Mouse (Mus musculus) gastrocnemius, postnatal 36 days (tissue): ENCODE data around the gene D5Ertd579e. TPM values are rescaled to one million over a fixed set of nuclear protein-coding genes. Genes with fewer than 3 reads are reported as not detected.
"Not testable (repeated sequence)": the region's sequence is repeated elsewhere in the genome, so short reads cannot be mapped to it uniquely, and the experiment has no call there.

Source experiments
- DNase-seq, 2 experiments: peaks; one replicate each; pipeline ENCODE4 v3.0.0; 2022
- intact Hi-C: fragments of 180-260 bp; cut with DNase I; formaldehyde crosslinking; loops from one replicate; pipeline ENCODE4 v1.15.1; 2025
- total RNA-seq, 2 experiments: library from RNA; stranded (reverse); gene quantifications; 2 replicates each; pipeline ENCODE4 v1.2.3; 2021

Gene D5Ertd579e
- total RNA-seq, 2 experiments from 2014 or later = 70.4 to 74.0 TPM

DNA sequence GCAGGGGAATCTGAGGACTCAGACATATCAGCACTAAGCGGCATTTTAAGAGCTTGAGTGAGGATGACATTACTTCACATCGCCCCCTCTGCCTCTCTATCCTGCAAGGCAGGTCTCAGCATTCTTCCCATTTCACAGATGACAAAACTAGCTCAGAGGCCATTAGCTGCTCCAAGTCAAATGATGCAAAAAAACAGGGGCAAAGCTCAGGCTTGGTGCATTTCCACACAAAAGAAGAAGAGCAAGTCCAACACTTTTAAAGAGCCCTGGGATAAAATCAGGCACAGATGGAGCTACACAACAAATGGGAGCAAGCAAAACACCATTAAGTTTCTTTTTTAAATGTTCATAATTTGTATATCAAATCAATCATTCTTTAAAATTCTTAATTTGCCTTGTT is 2.2 kb downstream of the D5Ertd579e start:
- DNase-seq = no peak
- intact Hi-C loops = loop anchor here (2.0 to 5.0 kb wide), 2 partner anchors 47 to 91 kb away; no protein-coding TSS in a partner anchor

DNA sequence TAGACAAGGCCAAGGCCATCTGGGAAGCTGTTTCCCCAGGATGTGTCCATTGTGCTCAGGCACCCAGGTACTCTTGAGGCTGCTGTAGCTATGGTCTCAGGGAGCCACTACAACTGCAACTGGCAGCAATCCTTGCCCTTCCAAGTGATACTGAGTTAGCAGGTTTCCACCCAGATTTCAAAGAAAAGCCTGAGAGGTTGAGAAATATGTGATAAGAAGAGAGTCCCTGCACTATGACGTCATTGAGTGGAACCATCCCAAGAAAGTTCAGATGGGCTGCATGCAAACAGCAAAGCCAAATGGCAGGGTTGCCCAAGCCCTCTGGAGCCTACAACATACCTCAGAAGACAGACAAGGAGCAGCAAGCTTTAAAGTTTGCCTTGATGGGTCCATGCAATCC is 4.4 kb downstream of the D5Ertd579e start:
- intact Hi-C loops = loop anchor here (2.0 to 5.0 kb wide), 2 partner anchors 21 to 89 kb away; no protein-coding TSS in a partner anchor
- DNase-seq = no peak

DNA sequence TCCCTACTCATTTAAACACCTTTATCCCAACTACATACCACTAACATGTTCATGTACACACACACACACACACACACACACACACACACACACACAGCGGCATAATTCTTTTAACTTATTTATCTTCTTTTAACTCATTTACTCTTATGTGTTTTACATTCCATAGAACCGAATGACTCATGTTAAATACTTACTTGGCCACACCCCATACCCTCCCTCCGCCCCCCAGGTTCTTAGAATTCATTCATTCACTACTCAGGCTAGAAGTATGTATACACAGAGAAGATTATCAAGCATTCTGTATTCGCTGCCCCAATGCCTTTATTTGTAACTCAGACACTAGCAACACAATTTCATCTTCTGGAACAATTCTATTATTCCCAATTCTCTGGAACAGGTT is 10.7 kb downstream of the D5Ertd579e start:
- DNase-seq = no peak
- intact Hi-C loops = no loop called here

DNA sequence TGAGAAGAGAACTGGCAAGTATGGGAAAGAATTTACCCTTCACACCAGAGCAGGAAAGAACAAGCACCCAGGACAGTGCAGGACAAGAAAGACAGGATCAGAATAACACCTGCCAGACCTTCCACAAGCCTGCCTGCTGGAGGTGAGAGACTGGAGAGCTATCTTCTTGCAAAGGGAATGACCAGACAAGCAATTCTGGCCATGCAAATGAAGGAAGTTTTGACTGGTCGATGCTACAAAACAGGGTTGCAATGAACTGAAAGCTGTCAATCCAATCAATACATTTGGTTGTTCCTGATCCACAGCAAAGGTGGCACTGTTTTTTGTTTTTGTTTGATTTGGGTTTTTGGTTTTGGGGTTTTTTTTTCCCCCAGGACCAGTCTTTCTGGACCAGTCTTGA is 12.2 kb downstream of the D5Ertd579e start:
- no peak for DNase-seq
- intact Hi-C loops = no loop called here

DNA sequence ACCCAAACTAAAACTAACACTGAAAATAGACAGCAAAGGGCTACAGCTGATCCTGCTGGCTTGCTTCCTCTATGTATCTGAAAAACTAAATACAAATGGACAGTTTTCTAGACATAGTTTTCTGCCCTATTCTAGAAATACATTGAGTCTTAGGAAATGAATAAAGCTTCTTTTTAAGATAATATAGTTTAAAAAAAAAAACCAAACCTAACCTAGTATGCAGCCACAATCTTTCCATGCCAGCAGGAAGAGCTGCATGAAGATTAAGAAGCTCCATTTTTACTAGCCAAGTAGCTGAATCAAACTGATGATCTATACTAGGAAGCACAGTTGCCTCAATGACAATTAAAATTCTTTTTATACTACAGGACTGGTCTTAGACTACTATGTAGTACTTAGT is 14.6 kb downstream of the D5Ertd579e start:
- DNase-seq = no peak
- intact Hi-C loops = no loop called here

DNA sequence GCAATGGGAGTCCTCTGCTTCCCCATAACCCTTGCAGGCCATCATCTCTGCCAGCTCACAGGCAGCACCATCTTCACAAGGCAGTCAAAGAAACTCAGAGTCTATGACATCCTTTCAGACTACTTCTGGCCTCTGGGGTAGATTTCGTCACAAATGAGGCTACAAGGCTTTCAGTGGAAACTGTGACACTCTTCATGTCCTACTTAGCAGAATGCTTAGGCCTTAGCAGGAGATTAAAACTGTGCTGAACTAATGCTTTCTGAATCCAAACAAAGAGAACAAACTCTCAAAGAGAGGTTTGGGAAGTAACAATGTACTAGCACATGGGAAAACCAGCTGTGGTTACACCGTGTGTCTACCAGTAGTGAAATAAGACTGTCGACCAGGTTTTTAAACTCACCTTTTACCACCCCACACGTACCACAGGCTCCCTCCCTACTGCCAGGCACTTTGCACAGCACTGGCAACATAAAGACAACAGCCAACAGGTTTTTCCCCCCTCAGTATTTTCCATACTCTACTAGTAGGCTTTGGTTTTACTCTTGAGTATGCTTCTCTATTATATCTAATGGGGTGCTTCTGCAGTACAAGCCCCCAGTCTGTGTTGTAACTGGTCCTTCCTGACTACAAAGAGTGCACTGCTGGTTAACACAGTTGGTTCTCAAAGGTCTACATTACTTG is 15.8 kb downstream of the D5Ertd579e start:
- intact Hi-C loops = no loop called here
- no peak for DNase-seq

DNA sequence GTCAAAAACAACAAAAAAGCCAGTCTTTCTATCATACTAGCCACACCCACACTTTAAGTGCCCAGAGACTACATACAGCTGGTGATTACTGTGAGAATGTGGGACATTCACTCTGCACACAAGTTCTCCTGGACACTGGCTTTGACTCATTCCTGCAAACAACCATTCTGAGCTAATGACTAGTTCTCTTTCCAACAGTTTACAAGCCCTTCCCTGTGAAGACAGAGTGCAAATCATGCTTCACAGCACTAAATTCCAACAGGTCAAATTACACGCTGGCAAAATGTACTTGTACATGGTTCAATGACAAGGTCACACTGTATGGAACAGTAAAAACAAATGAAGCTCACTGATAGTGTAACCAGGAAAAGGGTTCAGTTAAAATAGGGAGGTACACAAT is 17.0 kb downstream of the D5Ertd579e start:
- intact Hi-C loops = no loop called here
- DNase-seq = no peak

DNA sequence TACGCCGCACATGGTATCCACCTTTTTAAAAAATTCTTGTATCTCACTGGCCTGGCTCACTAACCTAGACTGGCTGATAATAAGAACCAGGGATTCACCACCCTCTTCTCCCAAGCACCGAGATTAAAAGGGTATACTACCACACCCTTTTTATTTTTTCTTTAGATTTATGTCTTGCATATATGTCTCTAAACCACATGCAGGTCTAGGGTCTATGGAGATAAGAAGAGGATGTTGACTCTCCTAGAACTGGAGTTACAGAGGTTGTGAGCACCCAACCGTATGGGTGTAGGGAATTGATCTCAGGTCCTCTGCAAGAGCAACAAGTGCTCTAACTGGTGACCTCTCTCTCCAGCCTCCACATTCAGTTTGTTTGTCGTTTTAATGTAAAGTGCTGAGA is 17.9 kb downstream of the D5Ertd579e start:
- no peak for DNase-seq
- intact Hi-C loops = no loop called here

DNA sequence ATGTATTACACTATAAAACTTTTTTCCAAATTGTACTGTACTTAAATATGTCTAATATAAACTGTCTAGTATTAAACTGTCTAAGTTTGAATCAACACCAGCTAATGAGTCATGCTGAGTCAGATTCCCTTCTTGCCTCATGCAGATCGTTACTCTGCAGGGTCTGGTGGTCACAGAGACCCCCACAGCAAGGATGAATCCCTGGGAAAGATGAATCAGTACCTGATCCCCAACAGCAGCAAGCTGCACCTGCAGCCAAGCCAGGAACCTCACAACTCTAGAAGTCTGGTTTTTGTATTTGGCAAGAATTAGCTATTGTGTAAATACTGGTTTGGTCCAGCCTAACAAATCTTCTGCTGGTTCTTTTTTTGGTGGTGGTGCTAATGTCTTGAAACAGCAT is 20.4 kb downstream of the D5Ertd579e start:
- intact Hi-C loops = no loop called here
- no peak for DNase-seq

DNA sequence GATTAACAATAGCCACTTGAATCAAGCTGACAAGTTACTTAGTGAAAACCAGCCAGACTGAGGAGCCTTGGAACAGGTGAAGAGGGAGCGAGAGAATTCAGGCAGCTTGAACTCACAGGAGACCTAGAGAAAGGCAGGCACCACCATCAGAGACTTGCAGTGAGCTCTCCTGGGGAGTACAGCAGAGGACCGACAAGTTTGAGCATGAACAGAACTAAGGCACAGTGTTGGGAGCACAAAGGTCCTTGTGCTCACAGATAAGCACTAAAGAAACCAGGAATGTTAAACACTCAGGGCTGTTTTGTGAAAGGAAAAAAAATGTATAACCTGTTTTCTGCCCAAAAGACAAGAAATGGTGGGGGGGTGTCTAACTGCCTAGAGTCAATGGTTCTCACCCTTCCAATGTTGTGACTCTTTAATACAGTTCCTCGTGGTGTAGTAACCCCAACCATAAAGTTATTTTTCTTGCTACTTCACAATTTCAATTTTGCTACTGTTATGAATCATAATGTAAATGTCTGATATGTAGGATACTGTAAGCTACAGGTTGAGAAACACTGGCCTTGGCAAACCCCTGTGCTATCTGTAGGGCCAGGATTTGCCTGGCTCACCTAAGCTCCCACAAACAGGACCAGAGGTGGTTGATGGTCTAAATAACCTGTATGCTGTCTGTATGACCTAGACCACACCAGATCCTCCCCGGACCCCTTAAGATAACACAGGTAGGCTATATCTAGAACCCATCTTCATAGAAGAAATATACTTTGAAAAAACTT is 21.0 kb downstream of the D5Ertd579e start:
- intact Hi-C loops = no loop called here

DNA sequence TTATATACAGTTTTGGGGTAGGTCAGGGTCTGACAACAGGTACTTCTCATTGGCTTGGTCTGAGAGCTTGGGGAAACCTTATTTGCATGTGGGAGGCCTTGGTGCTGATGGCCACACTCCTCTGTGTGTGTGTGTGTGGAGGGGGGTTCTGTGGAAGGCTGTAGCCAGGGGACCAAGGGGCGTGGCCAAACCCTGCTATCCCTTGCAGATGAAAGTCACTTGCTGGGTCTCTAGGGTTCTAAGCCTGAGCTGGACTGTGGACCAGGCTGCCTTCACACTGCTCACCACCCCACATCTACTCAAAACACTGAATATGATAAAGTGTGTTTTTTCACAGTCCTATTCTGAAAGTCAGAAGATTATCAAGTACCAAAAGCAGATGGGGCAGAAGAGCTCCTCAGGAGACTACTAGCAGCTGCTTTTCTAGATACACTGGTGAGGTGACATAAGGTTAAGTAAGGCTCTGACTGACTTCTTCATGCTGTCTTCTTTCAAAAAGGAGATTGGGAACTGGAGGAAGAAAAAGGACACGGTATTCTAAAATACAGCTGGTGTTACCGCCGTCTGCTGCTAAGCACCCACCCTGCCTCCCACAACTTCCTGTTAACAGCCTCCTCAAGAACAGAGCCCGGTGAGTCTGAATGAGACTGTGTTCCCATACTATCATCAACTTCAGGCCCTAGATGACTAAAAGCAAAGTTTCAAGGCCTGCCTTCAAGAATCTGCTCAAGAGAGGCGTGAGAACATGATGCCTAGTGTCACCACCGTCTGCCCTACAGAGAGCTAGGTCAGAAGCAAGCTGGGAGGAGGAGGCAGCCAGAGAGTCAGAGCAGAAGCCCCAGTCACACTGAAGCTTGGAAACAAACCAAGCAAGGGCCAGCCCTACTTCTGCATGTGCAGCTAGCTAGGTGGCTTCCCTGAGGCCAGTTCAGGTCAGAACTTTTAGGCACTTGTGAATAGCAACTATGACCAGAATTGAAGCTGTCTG is 26.5 kb downstream of the D5Ertd579e start:
- intact Hi-C loops = loop anchor here (2.0 kb wide), 1 partner anchor 21 kb away; no protein-coding TSS in a partner anchor
- DNase-seq = no peak

More for the DNA sequence above, 21.0 kb downstream of the D5Ertd579e start:
- no peak for DNase-seq

DNA sequence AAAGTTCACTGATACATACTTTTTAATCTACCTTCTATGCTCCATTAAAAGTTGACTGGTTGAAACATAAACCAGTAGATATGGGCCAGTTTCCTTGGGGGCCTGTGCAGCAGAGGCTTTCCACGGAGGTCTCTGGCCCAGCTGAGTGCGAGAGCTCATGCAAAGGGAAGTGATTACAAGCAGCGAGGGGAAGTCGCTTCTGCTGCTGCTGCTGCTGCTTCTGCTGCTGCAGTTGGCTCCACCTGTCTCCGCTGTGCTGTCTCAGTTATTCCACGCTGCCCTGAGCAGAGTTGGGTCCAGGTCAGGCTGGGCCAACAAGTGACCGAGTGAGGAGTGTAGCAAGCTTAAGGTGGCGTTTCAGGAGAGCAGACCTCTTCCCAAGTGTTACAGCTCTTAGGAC is 27.3 kb downstream of the D5Ertd579e start:
- DNase-seq = no peak
- intact Hi-C loops = no loop called here

DNA sequence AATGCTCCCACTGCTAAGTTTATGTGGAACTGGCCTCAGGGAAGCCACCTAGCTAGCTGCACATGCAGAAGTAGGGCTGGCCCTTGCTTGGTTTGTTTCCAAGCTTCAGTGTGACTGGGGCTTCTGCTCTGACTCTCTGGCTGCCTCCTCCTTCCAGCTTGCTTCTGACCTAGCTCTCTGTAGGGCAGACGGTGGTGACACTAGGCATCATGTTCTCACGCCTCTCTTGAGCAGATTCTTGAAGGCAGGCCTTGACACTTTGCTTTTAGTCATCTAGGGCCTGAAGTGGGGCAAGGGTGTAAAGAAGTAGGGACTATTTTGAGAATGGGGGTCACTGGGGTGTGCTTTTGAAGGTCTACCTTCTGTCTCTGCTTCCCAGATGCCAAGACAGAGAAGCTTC is 27.8 kb downstream of the D5Ertd579e start:
- DNase-seq, intact Hi-C loops: not testable (repeated sequence)

DNA sequence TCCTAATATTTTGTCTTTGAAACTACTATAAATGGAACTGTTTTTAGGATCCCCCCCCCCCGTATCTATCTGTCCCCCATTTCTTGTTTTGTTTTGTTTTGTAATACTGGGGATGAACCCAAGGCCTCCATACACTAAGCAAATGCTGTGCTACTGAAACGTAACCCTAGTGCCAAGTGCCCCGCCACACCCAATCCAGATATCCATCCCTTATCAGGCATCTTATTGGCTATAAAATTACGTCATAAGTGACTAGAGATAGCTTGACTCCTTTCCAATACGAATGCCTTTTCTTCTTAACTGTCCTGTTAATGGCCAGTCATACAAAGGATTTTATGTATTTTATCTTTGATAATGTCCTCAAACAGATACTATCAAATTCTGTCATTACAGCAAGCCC is 28.7 kb downstream of the D5Ertd579e start:
- intact Hi-C loops = no loop called here
- no peak for DNase-seq

DNA sequence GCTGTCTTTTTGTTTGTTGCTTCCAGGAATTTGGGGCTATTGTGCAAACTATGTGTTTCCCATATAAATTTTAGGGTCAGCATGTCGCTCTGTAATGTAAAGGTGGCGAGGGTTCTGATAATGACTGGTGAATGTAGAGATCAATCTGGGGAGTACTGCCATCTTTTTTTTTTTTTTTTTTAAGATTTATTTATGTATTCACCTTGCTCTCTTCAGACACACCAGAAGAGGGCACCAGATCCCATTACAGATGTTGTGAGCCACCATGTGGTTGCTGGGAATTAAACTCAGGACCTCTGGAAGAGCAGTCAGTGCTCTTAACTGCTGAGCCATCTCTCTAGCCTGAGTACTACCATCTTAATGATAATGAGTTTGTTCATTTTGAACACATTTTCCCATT is 29.1 kb downstream of the D5Ertd579e start:
- DNase-seq, intact Hi-C loops: not testable (repeated sequence)

DNA sequence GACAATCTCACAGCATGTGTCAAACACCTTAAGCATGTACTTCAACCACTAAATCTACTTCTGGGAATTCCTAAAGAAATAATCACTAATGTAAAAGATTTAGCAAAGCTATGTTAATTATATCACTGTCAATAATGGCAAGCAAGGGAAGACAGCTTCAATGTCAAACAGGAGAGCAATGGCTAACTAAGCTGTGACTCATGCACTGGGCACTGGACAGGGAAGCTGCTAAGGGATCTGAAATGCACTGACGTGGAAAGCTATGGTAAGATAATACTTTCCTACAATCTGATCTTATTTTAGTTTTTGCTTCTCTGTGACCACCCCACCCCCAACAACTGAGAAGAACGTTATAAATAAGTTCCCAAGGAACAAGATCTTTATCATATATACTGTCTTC is 32.5 kb downstream of the D5Ertd579e start:
- intact Hi-C loops = no loop called here
- DNase-seq = no peak

DNA sequence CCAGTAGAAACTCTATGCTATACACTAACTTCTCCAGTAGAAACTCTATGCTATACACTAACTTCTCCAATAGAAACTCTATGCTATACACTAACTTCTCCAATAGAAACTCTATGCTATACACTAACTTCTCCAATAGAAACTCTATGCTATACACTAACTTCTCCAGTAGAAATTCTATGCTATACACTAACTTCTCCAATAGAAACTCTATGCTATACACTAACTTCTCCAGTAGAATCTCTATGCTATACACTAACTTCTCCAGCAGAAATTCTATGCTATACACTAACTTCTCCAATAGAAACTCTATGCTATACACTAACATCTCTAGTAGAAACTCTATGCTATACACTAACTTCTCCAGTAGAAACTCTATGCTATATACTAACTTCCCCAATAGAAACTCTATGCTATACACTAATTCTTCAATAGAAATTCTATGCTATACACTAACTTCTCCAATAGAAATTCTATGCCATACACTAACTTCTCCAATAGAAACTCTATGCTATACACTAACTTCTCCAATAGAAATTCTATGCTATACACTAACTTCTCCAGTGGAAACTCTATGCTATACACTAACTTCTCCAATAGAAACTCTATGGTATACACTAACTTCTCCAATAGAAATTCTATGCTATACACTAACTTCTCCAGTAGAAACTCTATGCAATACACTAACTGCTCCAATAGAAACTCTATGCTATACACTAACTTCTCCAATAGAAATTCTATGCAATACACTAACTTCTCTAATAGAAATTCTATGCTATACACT is 34.7 kb downstream of the D5Ertd579e start:
- intact Hi-C loops, DNase-seq: not testable (repeated sequence)

DNA sequence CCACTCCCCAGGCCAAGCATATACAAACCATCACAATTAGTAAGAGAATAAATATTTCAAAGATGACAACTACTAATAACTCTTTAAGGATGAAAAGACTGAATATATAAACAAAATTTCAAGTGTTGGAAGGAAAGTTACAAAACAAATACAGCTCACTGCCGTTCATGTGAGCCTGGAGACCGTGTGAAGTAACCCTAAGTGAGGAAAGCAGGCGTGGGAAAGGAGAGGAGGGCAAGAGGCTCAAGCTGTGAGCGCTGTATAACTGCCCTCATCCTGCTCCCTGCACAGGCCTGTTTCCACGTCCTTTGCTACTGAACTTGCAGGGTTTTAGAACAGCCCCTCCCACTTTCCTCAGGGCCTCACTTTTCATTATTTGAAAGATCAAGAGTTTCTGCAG is 70.2 kb downstream of the D5Ertd579e start:
- no peak for DNase-seq
- intact Hi-C loops = no loop called here

DNA sequence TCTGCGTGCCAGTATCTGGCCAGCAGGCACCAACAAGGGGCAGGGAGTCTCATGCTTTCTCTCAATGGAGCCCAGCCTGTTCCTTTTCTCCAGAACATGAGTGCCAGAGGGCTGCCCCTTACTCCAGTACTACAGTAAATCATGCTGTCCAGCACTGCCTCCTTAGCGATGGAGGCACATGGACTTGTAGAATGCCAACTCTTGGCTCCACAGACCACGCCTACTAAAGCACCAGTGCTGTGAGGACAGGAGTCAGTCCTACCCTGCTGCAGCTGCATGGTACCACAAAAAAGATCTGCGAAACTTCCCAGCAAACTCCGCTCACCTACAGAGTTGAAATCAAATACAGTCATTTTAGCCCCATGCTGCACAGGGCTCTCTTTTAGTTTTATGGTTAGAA is 72.2 kb downstream of the D5Ertd579e start:
- intact Hi-C loops = no loop called here

DNA sequence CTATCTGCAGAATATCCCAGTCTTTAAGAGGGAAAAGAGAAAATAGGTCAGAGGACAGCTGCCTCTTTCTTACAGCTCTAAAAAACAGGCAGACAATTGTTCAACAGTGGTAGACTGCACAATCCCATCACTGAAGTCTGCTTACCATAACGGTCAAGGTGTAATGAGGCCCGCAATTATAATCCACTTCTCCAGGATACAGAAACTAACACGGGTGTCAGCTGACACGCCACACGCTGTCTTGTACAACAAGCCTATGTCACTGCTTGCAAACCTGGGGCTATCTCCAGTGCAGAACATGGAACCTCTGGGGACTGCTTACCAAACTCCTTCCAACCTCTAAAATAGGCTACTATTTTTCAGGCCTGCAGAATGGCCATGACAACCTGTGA is 74.8 kb downstream of the D5Ertd579e start:
- intact Hi-C loops = no loop called here
- DNase-seq = no peak

More for the DNA sequence above, 72.2 kb downstream of the D5Ertd579e start:
- DNase-seq = no peak
